Mouse (Mus musculus): ENCODE data around the gene Plpp7.

DNA sequence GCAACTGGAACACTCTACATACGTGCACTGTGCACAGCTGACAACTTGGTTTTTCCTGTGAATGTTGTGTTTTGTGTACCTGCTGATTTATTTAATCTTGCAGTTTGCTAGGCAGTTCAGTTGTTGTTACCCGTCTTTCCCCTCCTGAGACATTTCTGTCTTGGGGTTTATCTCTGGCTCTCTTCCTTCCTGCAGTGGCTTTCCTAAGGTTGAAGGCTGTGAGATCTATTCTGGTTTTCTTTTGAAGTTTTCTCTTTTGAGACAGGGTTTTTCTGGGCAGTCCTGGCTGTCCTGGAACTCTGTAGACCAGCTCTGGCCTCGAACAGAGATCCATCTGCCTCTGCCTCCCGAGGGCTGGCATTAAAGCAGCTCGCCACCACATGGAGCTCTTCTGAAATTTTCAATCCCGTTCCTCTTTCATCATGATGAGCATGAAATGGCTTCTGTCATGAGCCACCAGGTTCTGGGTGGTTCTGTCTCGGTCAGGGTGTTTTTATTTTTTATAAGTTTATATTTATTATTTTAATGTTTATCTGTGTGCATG is 59.7 kb downstream of the Plpp7 start:
- TF ChIP-seq POLR2A (IDR thresholded peaks at IDR 0.05; ENCODE audit: insufficient read depth, low read depth, low read length) (no peak), CTCF (IDR thresholded peaks at IDR 0.05; ENCODE audit: insufficient read depth, low read depth, low read length) (no peak)
